Mouse (Mus musculus) common myeloid progenitor, adult 5-6 weeks (primary cell): ENCODE results near the gene Rragd. TPM values are rescaled to one million over a fixed set of nuclear protein-coding genes. Genes with fewer than 3 reads are reported as not detected.

ENCODE experiments used
- total RNA-seq: library from RNA; stranded (forward); fragments of 200-1000, 187-1606 nt; gene quantifications from 2 replicates; pipeline ENCODE4 v1.2.3, GENCODE M21; 2017

Gene Rragd
- total RNA-seq, 1 experiment from 2014 or later, result 0.18 TPM

Other genes with a start within 250 kb of the Rragd start
- 41.8 and 45.4 TPM in 2 replicates for gene Lyrm2, start 182.8 kb upstream of the Rragd start, total RNA-seq
- gene Ankrd6, start 32.2 kb upstream of the Rragd start, total RNA-seq, result 1.7 and 1.9 TPM in 2 replicates
- 42.0 and 53.7 TPM in 2 replicates for gene Ube2j1, start 48.4 kb downstream of the Rragd start, total RNA-seq
- not detected in 2 replicates for gene Gabrr2, start 80.0 kb downstream of the Rragd start, total RNA-seq
- gene Gabrr1, start 149.5 kb downstream of the Rragd start, total RNA-seq, result not detected in 2 replicates
- 1.4 and 1.6 TPM in 2 replicates for gene Pm20d2, start 206.7 kb downstream of the Rragd start, total RNA-seq
- 0.68 TPM in 1 of 2 replicates, not detected in the other for gene Srsf12, start 226.0 kb downstream of the Rragd start, total RNA-seq